Mouse (Mus musculus) neural tube, embryonic 14.5 days (tissue): ENCODE measurements around the gene Tgfb3. TPM values are rescaled to one million over a fixed set of nuclear protein-coding genes. Genes with fewer than 3 reads are reported as not detected.

ENCODE experiments used
- ATAC-seq: fragments of 200-750 bp; cut with Nextera tagmentation; 2 replicates; pipeline ENCODE4 v1.8.0; 2017; ENCODE audit warnings: low read depth, mild to moderate bottlenecking, moderate TSS enrichment, moderate library complexity
- H3K27ac ChIP-seq: fragments of 300-500 bp; sonication (generic); 2 replicates; pipeline ENCODE4 v1.5.1; 2014; ENCODE audit warnings: low read depth, mild to moderate bottlenecking, control low read depth, low read length, moderate library complexity, mixed read lengths
- H3K27me3 ChIP-seq: fragments of 300-500 bp; sonication (generic); 2 replicates; pipeline ENCODE4 v1.6.1; 2014; ENCODE audit warnings: low read length; ENCODE audit not compliant: control insufficient read depth, insufficient read depth
- H3K36me3 ChIP-seq: fragments of 300-500 bp; sonication (generic); 2 replicates; pipeline ENCODE4 v1.6.1; 2014; ENCODE audit warnings: low read length, mixed read lengths; ENCODE audit not compliant: control insufficient read depth, insufficient read depth
- H3K4me1 ChIP-seq: fragments of 300-500 bp; sonication (generic); 2 replicates; pipeline ENCODE4 v1.6.1; 2014; ENCODE audit warnings: low read length; ENCODE audit not compliant: control insufficient read depth, insufficient read depth
- H3K4me2 ChIP-seq: fragments of 300-500 bp; sonication (generic); 2 replicates; pipeline ENCODE4 v1.6.1; 2014; ENCODE audit warnings: mild to moderate bottlenecking, low read depth, low read length, control low read depth
- H3K4me3 ChIP-seq: fragments of 300-500 bp; sonication (generic); 2 replicates; pipeline ENCODE4 v1.5.1; 2014; ENCODE audit warnings: low read depth, low read length, control low read depth, mixed read lengths
- H3K9ac ChIP-seq: fragments of 300-500 bp; sonication (generic); replicated peaks from 2 replicates; pipeline ENCODE4 v1.6.1; 2014; ENCODE audit warnings: low read depth, mild to moderate bottlenecking, control low read depth, low read length, mixed read lengths
- H3K9me3 ChIP-seq: fragments of 300-500 bp; sonication (generic); 2 replicates; pipeline ENCODE4 v1.6.1; 2016; ENCODE audit warnings: low read length; ENCODE audit not compliant: control insufficient read depth
- WGBS: fragments of 180-500 bp; shearing (Covaris S2); extraction: QIAGEN DNeasy Blood & Tissue Kit; methylation state at CpG from one replicate; pipeline ENCODE4 v1.1.7; 2014; 5-methylcytosine and 5-hydroxymethylcytosine counted together
- polyA plus RNA-seq: library from polyadenylated mRNA; unstranded; fragments of >200 nt; fragmentation: Nextera tagmentation; extraction: Ambion mirVana; gene quantifications from 2 replicates; pipeline ENCODE4 v1.2.1, GENCODE M21; 2014

Gene Tgfb3
- polyA plus RNA-seq, 1 experiment from 2014 or later: 2.8 TPM

- Histone ChIP-seq H3K27ac (no peak overlapping the region), H3K4me1 (peaks cover 9% of the 10 kb centered on the region; the same call in 1 of the 2 replicates), H3K9ac (no peak overlapping the region), H3K4me2 (no peak overlapping the region), H3K9me3 (no peaks in the 10 kb centered on the region), H3K4me3 (no peak overlapping the region), H3K36me3 (no peaks in the 10 kb centered on the region), H3K27me3 (no peaks in the 10 kb centered on the region)
- no peak for ATAC-seq
Measured at GRCm38 (mm10) chr12:86035586-86035985, 43.3 kb downstream of the Tgfb3 start.

GRCm38 (mm10) chr12:86030932-86031331 lies 47.9 kb downstream of the Tgfb3 start:
- Histone ChIP-seq H3K4me2 (no peak overlapping the region), H3K4me1 (no peaks in the 10 kb centered on the region), H3K36me3 (no peaks in the 10 kb centered on the region), H3K9ac (no peak overlapping the region), H3K27ac (no peak overlapping the region), H3K9me3 (no peaks in the 10 kb centered on the region), H3K27me3 (no peaks in the 10 kb centered on the region), H3K4me3 (no peak overlapping the region)
- ATAC-seq: no peak
- 82% methylated on average over 5 of the region's 5 CpGs for WGBS

- WGBS: 94% methylated on average over 1 of the region's 1 CpGs
- no peaks in the 10 kb centered on the region for H3K27me3 ChIP-seq
Measured at GRCm38 (mm10) chr12:86027747-86028146, 51.1 kb downstream of the Tgfb3 start.

GRCm38 (mm10) chr12:86027000-86027399 lies 51.8 kb downstream of the Tgfb3 start:
- WGBS: 59% methylated on average over 5 of the region's 5 CpGs
- no peaks in the 10 kb centered on the region for H3K9me3 ChIP-seq
- ATAC-seq: peak; percentile 46; the same call in 1 of the 2 replicates
- no peak overlapping the region for H3K4me2 ChIP-seq
- H3K4me1 ChIP-seq: peaks cover 10% of the 10 kb centered on the region; the same call in 1 of the 2 replicates
- no peak overlapping the region; the same call in 1 of the 2 replicates for H3K9ac ChIP-seq
- H3K27ac ChIP-seq: no peak overlapping the region
- H3K36me3 ChIP-seq: no peaks in the 10 kb centered on the region
- no peaks in the 10 kb centered on the region for H3K27me3 ChIP-seq
- H3K4me3 ChIP-seq: no peak overlapping the region

More at GRCm38 (mm10) chr12:86027747-86028146, 51.1 kb downstream of the Tgfb3 start:
- no peak for ATAC-seq
- no peak overlapping the region for H3K9ac ChIP-seq
- no peak overlapping the region for H3K27ac ChIP-seq
- H3K4me3 ChIP-seq: no peak overlapping the region
- H3K4me1 ChIP-seq: peaks cover 10% of the 10 kb centered on the region; the same call in 1 of the 2 replicates
- H3K4me2 ChIP-seq: no peak overlapping the region
- no peaks in the 10 kb centered on the region for H3K36me3 ChIP-seq
- no peaks in the 10 kb centered on the region for H3K9me3 ChIP-seq

GRCm38 (mm10) chr12:86025480-86025879 lies 53.4 kb downstream of the Tgfb3 start:
- 90% methylated on average over 6 of the region's 6 CpGs for WGBS
- H3K36me3 ChIP-seq: no peaks in the 10 kb centered on the region
- no peak overlapping the region for H3K27ac ChIP-seq
- no peak overlapping the region for H3K4me3 ChIP-seq
- no peak overlapping the region for H3K9ac ChIP-seq
- H3K27me3 ChIP-seq: no peaks in the 10 kb centered on the region
- H3K4me2 ChIP-seq: no peak overlapping the region
- H3K4me1 ChIP-seq: peaks cover 10% of the 10 kb centered on the region; the same call in 1 of the 2 replicates
- H3K9me3 ChIP-seq: no peaks in the 10 kb centered on the region
- no peak for ATAC-seq

- Histone ChIP-seq H3K36me3 (no peaks in the 10 kb centered on the region), H3K4me2 (no peak overlapping the region), H3K9me3 (no peaks in the 10 kb centered on the region), H3K4me3 (no peak overlapping the region), H3K4me1 (peaks cover 10% of the 10 kb centered on the region; the same call in 1 of the 2 replicates), H3K9ac (no peak overlapping the region), H3K27ac (no peak overlapping the region), H3K27me3 (no peaks in the 10 kb centered on the region)
- no peak for ATAC-seq
- WGBS: 53% methylated on average over 4 of the region's 4 CpGs
Measured at GRCm38 (mm10) chr12:86024426-86024825, 54.4 kb downstream of the Tgfb3 start.

GRCm38 (mm10) chr12:86023081-86023871 lies 55.6 kb downstream of the Tgfb3 start:
- no peak overlapping the region for H3K27ac ChIP-seq
- no peak overlapping the region for H3K4me3 ChIP-seq
- ATAC-seq: no peak
- no peak overlapping the region for H3K9ac ChIP-seq
- no peaks in the 10 kb centered on the region for H3K36me3 ChIP-seq
- H3K9me3 ChIP-seq: no peaks in the 10 kb centered on the region
- WGBS: 74% methylated on average over 4 of the region's 4 CpGs
- no peaks in the 10 kb centered on the region for H3K27me3 ChIP-seq
- H3K4me2 ChIP-seq: no peak overlapping the region
- peaks cover 10% of the 10 kb centered on the region; the same call in 1 of the 2 replicates for H3K4me1 ChIP-seq

GRCm38 (mm10) chr12:86022282-86022984 lies 56.4 kb downstream of the Tgfb3 start:
- H3K27ac ChIP-seq: no peak overlapping the region
- no peaks in the 10 kb centered on the region for H3K36me3 ChIP-seq
- H3K4me2 ChIP-seq: no peak overlapping the region
- 67% methylated on average over 9 of the region's 9 CpGs for WGBS
- no peak overlapping the region for H3K4me3 ChIP-seq
- H3K9me3 ChIP-seq: no peaks in the 10 kb centered on the region
- no peak overlapping the region for H3K9ac ChIP-seq
- no peaks in the 10 kb centered on the region for H3K27me3 ChIP-seq
- H3K4me1 ChIP-seq: peaks cover 10% of the 10 kb centered on the region; the same call in 1 of the 2 replicates
- ATAC-seq: no peak

GRCm38 (mm10) chr12:86021583-86021982 lies 57.3 kb downstream of the Tgfb3 start:
- Histone ChIP-seq H3K27ac (no peak overlapping the region), H3K4me3 (no peak overlapping the region), H3K9ac (no peak overlapping the region), H3K27me3 (no peaks in the 10 kb centered on the region), H3K9me3 (no peaks in the 10 kb centered on the region), H3K4me1 (peaks cover 10% of the 10 kb centered on the region; the same call in 1 of the 2 replicates), H3K36me3 (no peaks in the 10 kb centered on the region), H3K4me2 (no peak overlapping the region)
- 80% methylated on average over 6 of the region's 6 CpGs for WGBS
- ATAC-seq: no peak
